Mouse (Mus musculus): ENCODE results near the gene Ncoa5.

The Ncoa5 gene

GRCm38 (mm10) chr2:164955725-164956124 is 78.9 kb downstream of the Ncoa5 start:
- no peak for DNase-seq

GRCm38 (mm10) chr2:164953224-164953623 is 81.4 kb downstream of the Ncoa5 start:
- peak; percentile 85 for DNase-seq

DNA sequence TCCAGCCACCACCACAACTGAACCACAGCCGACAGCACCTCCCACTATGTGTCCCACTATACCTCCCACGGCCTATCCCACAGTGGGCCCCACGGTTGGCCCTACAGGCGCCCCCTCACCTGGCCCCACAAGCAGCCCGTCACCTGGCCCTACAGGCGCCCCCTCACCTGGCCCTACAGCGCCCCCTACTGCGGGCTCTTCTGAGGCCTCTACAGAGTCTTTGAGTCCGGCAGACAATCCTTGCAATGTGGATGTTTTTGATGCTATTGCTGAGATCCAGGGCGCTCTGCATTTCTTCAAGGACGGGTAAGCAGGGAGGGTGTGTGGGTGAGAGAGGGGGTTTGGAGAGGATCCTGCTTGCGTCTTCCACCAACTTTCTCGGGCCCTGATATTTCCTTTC is 82.2 kb downstream of the Ncoa5 start:
- peak; percentile 28 for DNase-seq

GRCm38 (mm10) chr2:164951745-164952144 is 82.9 kb downstream of the Ncoa5 start:
- peak; percentile 26 for DNase-seq

DNA sequence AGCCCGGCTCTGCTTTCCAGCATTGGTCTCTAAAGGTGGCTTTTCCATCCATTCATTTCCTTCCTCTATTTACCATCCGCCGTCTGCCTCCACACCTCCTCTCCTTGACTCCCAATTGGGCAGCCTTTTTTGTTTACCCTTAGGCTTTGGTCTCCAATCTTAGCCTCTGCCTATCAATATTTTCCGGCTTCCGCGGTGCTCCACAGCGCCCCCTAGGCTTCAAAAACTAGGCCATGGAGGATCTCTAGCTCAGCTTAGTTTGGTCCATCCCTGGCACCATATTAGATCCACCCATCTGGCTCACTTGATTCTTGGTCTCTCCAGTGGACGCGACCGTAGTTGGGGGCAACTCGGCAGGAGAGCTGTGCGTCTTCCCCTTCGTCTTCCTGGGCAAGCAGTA is 84.2 kb downstream of the Ncoa5 start:
- no peak for DNase-seq

Measured in cerebellum, adult 11-12 months (tissue).